Mouse (Mus musculus): ENCODE results near the gene Nrg4.

DNA sequence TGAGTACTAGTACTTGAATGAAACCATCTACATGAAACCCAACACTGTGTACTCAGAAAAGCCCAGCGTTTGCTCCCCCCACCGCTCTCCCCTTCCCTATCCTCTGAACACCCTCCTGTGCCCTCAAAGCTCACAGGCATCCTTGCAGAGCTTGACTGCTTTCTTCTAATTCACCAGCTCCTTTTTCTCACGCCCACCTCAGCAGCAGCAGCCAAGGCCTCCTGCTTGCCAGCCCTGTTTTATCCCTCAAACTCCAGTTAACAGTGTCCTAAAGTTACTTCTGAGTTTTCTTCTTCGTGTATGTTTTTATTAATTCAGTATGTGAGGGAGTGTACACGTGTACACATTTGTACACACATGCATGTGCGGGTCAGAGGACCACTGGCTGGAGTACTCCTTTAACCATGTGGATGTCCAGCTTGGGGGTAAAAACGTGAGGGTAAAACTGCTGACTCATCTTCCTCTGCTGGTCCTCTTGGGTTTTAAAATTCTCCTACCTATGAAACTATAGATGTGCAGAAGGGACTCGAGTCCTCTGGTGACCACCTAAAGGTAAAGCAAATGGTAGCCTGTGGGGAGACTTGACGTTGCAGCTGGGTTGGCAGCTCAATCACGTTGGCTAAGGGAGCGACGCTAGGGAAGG, 12.9 kb downstream of the Nrg4 start:
- TF ChIP-seq CTCF (conservative IDR thresholded peaks at IDR 0.05; ENCODE audit: low read length) (no peak), NANOG (IDR thresholded peaks at IDR 0.05; ENCODE audit: borderline replicate concordance, low read length) (no peak), POU5F1 (IDR thresholded peaks at IDR 0.05; ENCODE audit: borderline replicate concordance, low read length) (no peak)

Data from E14TG2a.4 (cell line).